ENCODE assay signal across 8 mouse cellular contexts in the genomic region with DNA sequence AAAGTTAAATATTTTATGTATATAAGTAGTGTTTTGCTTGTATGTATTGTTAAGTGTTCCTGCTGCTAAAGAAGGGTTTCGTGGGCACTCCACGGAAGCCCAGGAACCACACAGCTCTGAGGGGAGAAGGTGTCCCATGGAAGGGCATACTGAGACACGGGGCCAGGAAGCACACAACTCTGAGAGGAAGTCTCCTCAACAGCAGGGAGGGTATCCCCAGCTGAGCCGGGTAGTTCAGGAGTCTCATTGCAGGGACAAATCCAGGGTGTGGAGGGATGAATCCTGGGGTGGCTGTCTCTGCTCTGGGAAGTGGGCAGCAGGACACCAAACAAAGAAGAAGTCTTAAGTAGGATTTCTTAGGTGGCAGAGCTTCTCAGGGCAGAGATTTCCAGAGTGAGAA. TPM values are rescaled to one million over a fixed set of nuclear protein-coding genes. Genes with fewer than 3 reads are reported as not detected.
DNase-seq lines count a peak whose midpoint lies in the region; ATAC-seq and TF ChIP-seq lines count a peak whose summit lies in the region.

No protein-coding gene starts in this region.

- no peaks in the 10 kb centered on the region for H3K27me3 ChIP-seq in heart, embryonic 12.5 days (replicated peaks)
- no peaks in the 10 kb centered on the region for H3K27me3 ChIP-seq in forebrain, embryonic 15.5 days
- H3K27me3 ChIP-seq in liver, embryonic 15.5 days = no peaks in the 10 kb centered on the region

- no peak for ATAC-seq in heart, embryonic 12.5 days (ENCODE audit: insufficient number of reproducible peaks, low FRiP score)
- ATAC-seq in forebrain, embryonic 15.5 days (replicated peaks) = no peak
- no peak for ATAC-seq in liver, embryonic 15.5 days (ENCODE audit: insufficient read depth)

- 12% methylated on average over 4 of the region's 4 CpGs for WGBS in heart, embryonic 12.5 days
- WGBS in forebrain, embryonic 15.5 days = 18% methylated on average over 4 of the region's 4 CpGs
- 10% methylated on average over 4 of the region's 4 CpGs for WGBS in liver, embryonic 15.5 days (ENCODE audit: insufficient replicate concordance)

- H3K4me2 ChIP-seq in heart, embryonic 12.5 days = peak overlapping the region; percentile 98
- peak overlapping the region; percentile 70 for H3K4me2 ChIP-seq in forebrain, embryonic 15.5 days (replicated peaks)
- peak overlapping the region; percentile 84 for H3K4me2 ChIP-seq in liver, embryonic 15.5 days

- peaks cover 14% of the 10 kb centered on the region for H3K36me3 ChIP-seq in heart, embryonic 12.5 days
- no peaks in the 10 kb centered on the region for H3K36me3 ChIP-seq in ES-E14 (ENCODE audit: control insufficient read depth, insufficient read depth, low read length, poor library complexity, severe bottlenecking)
- H3K36me3 ChIP-seq in forebrain, embryonic 15.5 days = peaks cover 8% of the 10 kb centered on the region; the same call in 1 of the 2 replicates
- H3K36me3 ChIP-seq in liver, embryonic 15.5 days (replicated peaks) = 0 out of 2 replicates have a peak, but pooled peaks cover under 1% of the 10 kb centered on the region

- in situ Hi-C loops in ES-E14 (cut with MboI; ENCODE audit: low sequenced_read_pairs in 2 of 2, unreplicated experiment in 2 of 2) = no loop called here

- H3K9me3 ChIP-seq in heart, embryonic 12.5 days (replicated peaks) = no peaks in the 10 kb centered on the region
- H3K9me3 ChIP-seq in ES-E14 (ENCODE audit: control insufficient read depth, insufficient read depth, low read depth, low read length) = no peaks in the 10 kb centered on the region
- no peaks in the 10 kb centered on the region for H3K9me3 ChIP-seq in forebrain, embryonic 15.5 days
- H3K9me3 ChIP-seq in liver, embryonic 15.5 days (replicated peaks) = no peaks in the 10 kb centered on the region

- H3K4me3 ChIP-seq in heart, embryonic 12.5 days = peak overlapping the region; percentile 92
- H3K4me3 ChIP-seq in ES-E14 (ENCODE audit: insufficient read depth in 1 of 2, low read depth in 1 of 2, low read length in 2 of 2, poor library complexity in 1 of 2, severe bottlenecking in 1 of 2) = peak overlapping the region; percentile 87 to 100
- H3K4me3 ChIP-seq in forebrain, embryonic 15.5 days = peak overlapping the region; percentile 80
- H3K4me3 ChIP-seq in liver, embryonic 15.5 days (replicated peaks) = peak overlapping the region; percentile 99

- peak overlapping the region; percentile 91 for H3K9ac ChIP-seq in heart, embryonic 12.5 days
- H3K9ac ChIP-seq in ES-E14 (ENCODE audit: insufficient read depth, low read depth, low read length, poor library complexity, severe bottlenecking) = peak overlapping the region; percentile 68
- peak overlapping the region; percentile 93 for H3K9ac ChIP-seq in forebrain, embryonic 15.5 days (replicated peaks)
- peak overlapping the region; percentile 90 for H3K9ac ChIP-seq in liver, embryonic 15.5 days

- peak overlapping the region; percentile 9; the same call in 1 of the 2 replicates for H3K27ac ChIP-seq in heart, embryonic 12.5 days (ENCODE audit: poor library complexity, severe bottlenecking)
- no peak overlapping the region for H3K27ac ChIP-seq in ES-E14 (ENCODE audit: insufficient read depth, low read depth, low read length, poor library complexity, severe bottlenecking)
- H3K27ac ChIP-seq in forebrain, embryonic 15.5 days (replicated peaks) = no peak overlapping the region
- H3K27ac ChIP-seq in liver, embryonic 15.5 days (replicated peaks) = peak overlapping the region; percentile 78; the same call in 1 of the 2 replicates

- H3K4me1 ChIP-seq in heart, embryonic 12.5 days (replicated peaks) = peaks cover 33% of the 10 kb centered on the region
- H3K4me1 ChIP-seq in ES-E14 (ENCODE audit: control insufficient read depth in 2 of 2, insufficient read depth in 2 of 2, low read length in 2 of 2, poor library complexity in 1 of 2) = peaks cover 2 to 3% of the 10 kb centered on the region in 2 experiments; a peak in 2 of 4 replicates
- peaks cover 28% of the 10 kb centered on the region for H3K4me1 ChIP-seq in forebrain, embryonic 15.5 days
- peaks cover 27% of the 10 kb centered on the region for H3K4me1 ChIP-seq in liver, embryonic 15.5 days (replicated peaks)

- DNase-seq in heart, adult 9 months (ENCODE audit: low spot score in 2 of 2) = no peak
- DNase-seq in ES-E14 (ENCODE audit: low read depth, low spot score) = no peak
- DNase-seq in thymus, postnatal 4 days = peak; percentile 18
- no peak for DNase-seq in layer of hippocampus, postnatal 25 days (ENCODE audit: extremely low spot score in 1 of 2, low spot score in 1 of 2)
- no peak for DNase-seq in frontal cortex, postnatal 10 days (ENCODE audit: low spot score in 2 of 2)

TF ChIP-seq in ES-E14, 5 proteins besides CTCF, POLR2A, EP300 and RAD21:
- TF ChIP-seq HCFC1 (IDR thresholded peaks at IDR 0.05; ENCODE audit: borderline replicate concordance, insufficient read depth, low read length) (no peak), ZC3H11A (IDR thresholded peaks at IDR 0.05; ENCODE audit: borderline replicate concordance, low read depth, low read length) (no peak)
TF ChIP-seq in ES-E14: peak in this region for 0.

RNA-seq across cellular contexts. Expression of gene Dynlrb1, which starts 0.9 kb away (rescaled TPM):
- polyA plus RNA-seq in heart, embryonic 12.5 days (2016; fragmentation: Nextera tagmentation; extraction: Ambion mirVana) = 341 and 361 TPM in 2 replicates
- total RNA-seq in ES-E14 (2012; rRNA removed) = 93.0 and 139 TPM in 2 replicates
- polyA plus RNA-seq in forebrain, embryonic 15.5 days (2015; fragmentation: Nextera tagmentation; extraction: Ambion mirVana) = 632 and 664 TPM in 2 replicates
- polyA plus RNA-seq in liver, embryonic 15.5 days (2015; fragmentation: Nextera tagmentation; extraction: Ambion mirVana) = 117 and 119 TPM in 2 replicates
- 100 to 1,000 TPM; 321 to 331 TPM for total RNA-seq in layer of hippocampus, postnatal 25 days (2021)

RNA-seq across cellular contexts. Expression of gene Map1lc3a, which starts 38.8 kb away (rescaled TPM):
- polyA plus RNA-seq in heart, embryonic 12.5 days (2016; fragmentation: Nextera tagmentation; extraction: Ambion mirVana) = 228 and 252 TPM in 2 replicates
- total RNA-seq in ES-E14 (2012; rRNA removed) = 32.8 and 38.4 TPM in 2 replicates
- polyA plus RNA-seq in forebrain, embryonic 15.5 days (2015; fragmentation: Nextera tagmentation; extraction: Ambion mirVana) = 358 and 365 TPM in 2 replicates
- polyA plus RNA-seq in liver, embryonic 15.5 days (2015; fragmentation: Nextera tagmentation; extraction: Ambion mirVana) = 22.2 and 27.7 TPM in 2 replicates
- total RNA-seq in layer of hippocampus, postnatal 25 days (2021) = 100 to 1,000 TPM; 252 to 300 TPM

Comparison
In these comparisons a context has a peak if more than half of its experiments do, and no peak if none do; other contexts are left out.
1. H3K27ac ChIP-seq: peak in heart, embryonic 12.5 days (single experiment) and liver, embryonic 15.5 days (single experiment); none in ES-E14 (single experiment) and forebrain, embryonic 15.5 days (single experiment).
2. Peak in every context shown above with its lines, with median percentiles within 50 percentile points of each other: H3K4me2 ChIP-seq, H3K4me3 ChIP-seq and H3K9ac ChIP-seq.